Mouse (Mus musculus) splenic B cell, adult 2 months (primary cell): ENCODE measurements at regions not wholly inside any gene's neighbourhood (a gene's known extent, or its start where the extent isn't known, plus 50 kb on each side); places are given as distances from the start of the nearest gene placed in this dataset.

ENCODE experiments used
- DNase-seq: peaks from one replicate; pipeline ENCODE4 v3.0.0-alpha.2; 2011; ENCODE audit warnings: low read depth, low spot score
- H3K27me3 ChIP-seq: 2 replicates; pipeline ENCODE4 v1.6.1; 2012; ENCODE audit warnings: mild to moderate bottlenecking, low read length, moderate library complexity, mixed read lengths; ENCODE audit not compliant: control insufficient read depth, poor library complexity, insufficient read depth, severe bottlenecking
- H3K36me3 ChIP-seq: 2 replicates; pipeline ENCODE4 v1.6.1; 2012; ENCODE audit warnings: mild to moderate bottlenecking, low read length, moderate library complexity, mixed read lengths; ENCODE audit not compliant: control insufficient read depth, poor library complexity, insufficient read depth, severe bottlenecking

- Histone ChIP-seq H3K36me3 (no peaks in the 10 kb centered on the region), H3K27me3 (no peaks in the 10 kb centered on the region)
- DNase-seq, result no peak
These were observed 139.0 kb downstream of the En1 start for GRCm38 (mm10) chr1:120741091-120741740.

- Histone ChIP-seq H3K27me3 (no peaks in the 10 kb centered on the region), H3K36me3 (no peaks in the 10 kb centered on the region)
- DNase-seq, result no peak
These were observed 146.7 kb downstream of the En1 start for GRCm38 (mm10) chr1:120748963-120749362.

GRCm38 (mm10) chr1:120753406-120753805 is 151.2 kb downstream of the En1 start:
- Histone ChIP-seq H3K36me3 (no peaks in the 10 kb centered on the region), H3K27me3 (no peaks in the 10 kb centered on the region)
- DNase-seq, result no peak

- H3K36me3 ChIP-seq, result no peaks in the 10 kb centered on the region
- H3K27me3 ChIP-seq, result no peaks in the 10 kb centered on the region
- DNase-seq, result no peak
These were observed 152.1 kb downstream of the En1 start for GRCm38 (mm10) chr1:120754337-120754736.

- H3K36me3 ChIP-seq, result no peaks in the 10 kb centered on the region
- no peak for DNase-seq
- H3K27me3 ChIP-seq, result no peaks in the 10 kb centered on the region
These were observed 155.1 kb downstream of the En1 start for GRCm38 (mm10) chr1:120757283-120757821.

- DNase-seq, result no peak
- H3K27me3 ChIP-seq, result no peaks in the 10 kb centered on the region
- no peaks in the 10 kb centered on the region for H3K36me3 ChIP-seq
These were observed 156.0 kb downstream of the En1 start for GRCm38 (mm10) chr1:120758172-120758571.

- DNase-seq, result no peak
- Histone ChIP-seq H3K36me3 (no peaks in the 10 kb centered on the region), H3K27me3 (no peaks in the 10 kb centered on the region)
These were observed 156.5 kb downstream of the En1 start for GRCm38 (mm10) chr1:120758762-120759161.

GRCm38 (mm10) chr1:120759380-120759779 is 157.2 kb downstream of the En1 start:
- no peaks in the 10 kb centered on the region for H3K27me3 ChIP-seq
- H3K36me3 ChIP-seq, result no peaks in the 10 kb centered on the region
- no peak for DNase-seq

GRCm38 (mm10) chr1:120761364-120761763 is 159.1 kb downstream of the En1 start:
- DNase-seq, result no peak
- no peaks in the 10 kb centered on the region for H3K36me3 ChIP-seq
- H3K27me3 ChIP-seq, result no peaks in the 10 kb centered on the region

GRCm38 (mm10) chr1:120762498-120762897 is 160.3 kb downstream of the En1 start:
- no peak for DNase-seq
- Histone ChIP-seq H3K27me3 (no peaks in the 10 kb centered on the region), H3K36me3 (no peaks in the 10 kb centered on the region)

GRCm38 (mm10) chr1:120762921-120763595 is 160.8 kb downstream of the En1 start:
- no peaks in the 10 kb centered on the region for H3K36me3 ChIP-seq
- no peaks in the 10 kb centered on the region for H3K27me3 ChIP-seq
- no peak for DNase-seq

GRCm38 (mm10) chr1:120767054-120767453 is 164.8 kb downstream of the En1 start:
- DNase-seq, result no peak
- H3K27me3 ChIP-seq, result no peaks in the 10 kb centered on the region
- H3K36me3 ChIP-seq, result no peaks in the 10 kb centered on the region

GRCm38 (mm10) chr1:120771269-120771668 is 169.1 kb downstream of the En1 start:
- no peak for DNase-seq
- Histone ChIP-seq H3K27me3 (no peaks in the 10 kb centered on the region), H3K36me3 (no peaks in the 10 kb centered on the region)

GRCm38 (mm10) chr1:120776906-120777305 is 174.7 kb downstream of the En1 start:
- no peaks in the 10 kb centered on the region for H3K27me3 ChIP-seq
- H3K36me3 ChIP-seq, result no peaks in the 10 kb centered on the region
- DNase-seq, result no peak

- no peaks in the 10 kb centered on the region for H3K36me3 ChIP-seq
- no peaks in the 10 kb centered on the region for H3K27me3 ChIP-seq
- DNase-seq, result no peak
These were observed 175.2 kb downstream of the En1 start for GRCm38 (mm10) chr1:120777468-120777867.
